Mouse (Mus musculus) intestine, embryonic 14.5 days (tissue): ENCODE data around the gene Unc13a. TPM values are rescaled to one million over a fixed set of nuclear protein-coding genes. Genes with fewer than 3 reads are reported as not detected.

Experiments
- ATAC-seq: fragments of 200-750 bp; cut with Nextera tagmentation; replicated peaks from 2 replicates; pipeline ENCODE4 v1.8.0; 2017; ENCODE audit warnings: low read depth, moderate number of reproducible peaks, moderate TSS enrichment, moderate library complexity; ENCODE audit not compliant: low FRiP score, low TSS enrichment
- DNase-seq: peaks from one replicate; pipeline ENCODE4 v3.0.0-alpha.2; 2018; ENCODE audit warnings: low spot score
- H3K27ac ChIP-seq: fragments of 300-500 bp; sonication (generic); 2 replicates; pipeline ENCODE4 v1.5.1; 2014; ENCODE audit warnings: low read depth, mild to moderate bottlenecking, control low read depth
- H3K27me3 ChIP-seq: fragments of 300-500 bp; sonication (generic); replicated peaks from 2 replicates; pipeline ENCODE4 v1.6.1; 2014; ENCODE audit warnings: low read length, control low read depth; ENCODE audit not compliant: control insufficient read depth, insufficient read depth
- H3K36me3 ChIP-seq: fragments of 300-500 bp; sonication (generic); 2 replicates; pipeline ENCODE4 v1.6.1; 2014; ENCODE audit warnings: low read length, control low read depth; ENCODE audit not compliant: control insufficient read depth, insufficient read depth
- H3K4me1 ChIP-seq: fragments of 300-500 bp; sonication (generic); replicated peaks from 2 replicates; pipeline ENCODE4 v1.6.1; 2014; ENCODE audit warnings: low read length, control low read depth, mixed read lengths; ENCODE audit not compliant: control insufficient read depth, insufficient read depth
- H3K4me2 ChIP-seq: fragments of 300-500 bp; sonication (generic); 2 replicates; pipeline ENCODE4 v1.6.1; 2014; ENCODE audit warnings: low read length
- H3K4me3 ChIP-seq: fragments of 300-500 bp; sonication (generic); 2 replicates; pipeline ENCODE4 v1.5.1; 2014; ENCODE audit warnings: low read depth, low read length, control low read depth, mixed read lengths
- H3K9ac ChIP-seq: fragments of 300-500 bp; sonication (generic); 2 replicates; pipeline ENCODE4 v1.6.1; 2014; ENCODE audit warnings: mild to moderate bottlenecking, low read length
- H3K9me3 ChIP-seq: fragments of 300-500 bp; sonication (generic); 2 replicates; pipeline ENCODE4 v1.6.1; 2016; ENCODE audit warnings: low read length, control low read depth; ENCODE audit not compliant: control insufficient read depth
- WGBS: fragments of 180-500 bp; shearing (Covaris S2); extraction: QIAGEN DNeasy Blood & Tissue Kit; methylation state at CpG from one replicate; pipeline ENCODE4 v1.1.7; 2014; 5-methylcytosine and 5-hydroxymethylcytosine counted together
- polyA plus RNA-seq: library from polyadenylated mRNA; unstranded; fragments of >200 nt; fragmentation: Nextera tagmentation; extraction: Ambion mirVana; gene quantifications from 2 replicates; pipeline ENCODE4 v1.2.1, GENCODE M21; 2014

Gene Unc13a
- polyA plus RNA-seq, 1 experiment from 2014 or later: 2.4 TPM

- peak overlapping the region; percentile 66 for H3K9ac ChIP-seq
- H3K4me1 ChIP-seq: peaks cover 26% of the 10 kb centered on the region
- ATAC-seq (peak; percentile 56), DNase-seq (no peak)
- H3K27me3 ChIP-seq: peaks cover 5% of the 10 kb centered on the region; the same call in 1 of the 2 replicates
- peak overlapping the region; percentile 51 for H3K4me3 ChIP-seq
- peaks cover 14% of the 10 kb centered on the region for H3K36me3 ChIP-seq
- no peaks in the 10 kb centered on the region for H3K9me3 ChIP-seq
- peak overlapping the region; percentile 96 for H3K4me2 ChIP-seq
- 4% methylated on average over 25 of the region's 25 CpGs for WGBS
- no peak overlapping the region; the same call in 1 of the 2 replicates for H3K27ac ChIP-seq
Observed at GRCm38 (mm10) chr8:71629781-71630212, 41.8 kb downstream of the Unc13a start.

DNA sequence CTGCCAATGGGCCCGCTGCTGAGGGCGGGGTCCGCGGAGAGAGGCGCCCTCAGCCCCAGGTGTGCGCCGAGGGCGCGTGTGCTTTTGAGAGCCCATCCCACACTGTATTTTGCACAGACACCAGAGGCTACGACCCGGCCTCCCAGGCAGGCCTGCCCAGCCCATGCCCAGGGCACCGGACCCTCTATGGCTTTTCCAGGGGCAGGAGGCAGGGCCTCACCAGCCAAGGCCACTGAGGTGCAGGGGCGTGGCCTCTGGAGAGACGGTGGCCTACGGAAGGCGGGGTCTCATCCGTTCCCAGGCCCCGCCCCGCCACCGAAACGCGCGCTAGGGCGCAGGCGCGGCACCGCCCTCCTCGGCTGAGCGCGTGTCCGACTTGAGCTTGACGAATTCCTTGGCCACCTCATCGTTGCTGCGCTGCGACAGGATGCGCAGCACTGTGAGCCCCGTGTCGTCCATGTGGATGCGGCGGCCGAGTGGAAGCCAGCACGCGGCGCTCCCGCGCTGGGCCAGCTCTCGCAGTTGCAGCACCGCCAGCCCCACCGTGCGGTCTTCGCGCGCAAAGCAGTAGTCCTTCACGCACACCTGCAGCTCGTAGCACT lies 42.4 kb downstream of the Unc13a start:
- H3K27ac ChIP-seq: peak overlapping the region; percentile 63
- under 1% methylated on average over 55 of the region's 55 CpGs for WGBS
- peak overlapping the region; percentile 51 for H3K4me3 ChIP-seq
- H3K9me3 ChIP-seq: no peaks in the 10 kb centered on the region
- peaks cover 26% of the 10 kb centered on the region for H3K4me1 ChIP-seq
- H3K4me2 ChIP-seq: peak overlapping the region; percentile 96
- peak; percentile 96 for DNase-seq
- peaks cover 5% of the 10 kb centered on the region; the same call in 1 of the 2 replicates for H3K27me3 ChIP-seq
- ATAC-seq: peak; percentile 86
- peak overlapping the region; percentile 66 for H3K9ac ChIP-seq
- peaks cover 20% of the 10 kb centered on the region for H3K36me3 ChIP-seq

- WGBS: 5% methylated on average over 16 of the region's 16 CpGs
- Histone ChIP-seq H3K4me2 (peak overlapping the region; percentile 96), H3K27ac (peak overlapping the region; percentile 63), H3K9ac (peak overlapping the region; percentile 66), H3K27me3 (peaks cover 3% of the 10 kb centered on the region; the same call in 1 of the 2 replicates), H3K36me3 (peaks cover 26% of the 10 kb centered on the region), H3K4me1 (peaks cover 26% of the 10 kb centered on the region), H3K9me3 (no peaks in the 10 kb centered on the region), H3K4me3 (peak overlapping the region; percentile 51)
- ATAC-seq: no peak
- no peak for DNase-seq
Observed at GRCm38 (mm10) chr8:71628396-71629095, 43.0 kb downstream of the Unc13a start.

DNA sequence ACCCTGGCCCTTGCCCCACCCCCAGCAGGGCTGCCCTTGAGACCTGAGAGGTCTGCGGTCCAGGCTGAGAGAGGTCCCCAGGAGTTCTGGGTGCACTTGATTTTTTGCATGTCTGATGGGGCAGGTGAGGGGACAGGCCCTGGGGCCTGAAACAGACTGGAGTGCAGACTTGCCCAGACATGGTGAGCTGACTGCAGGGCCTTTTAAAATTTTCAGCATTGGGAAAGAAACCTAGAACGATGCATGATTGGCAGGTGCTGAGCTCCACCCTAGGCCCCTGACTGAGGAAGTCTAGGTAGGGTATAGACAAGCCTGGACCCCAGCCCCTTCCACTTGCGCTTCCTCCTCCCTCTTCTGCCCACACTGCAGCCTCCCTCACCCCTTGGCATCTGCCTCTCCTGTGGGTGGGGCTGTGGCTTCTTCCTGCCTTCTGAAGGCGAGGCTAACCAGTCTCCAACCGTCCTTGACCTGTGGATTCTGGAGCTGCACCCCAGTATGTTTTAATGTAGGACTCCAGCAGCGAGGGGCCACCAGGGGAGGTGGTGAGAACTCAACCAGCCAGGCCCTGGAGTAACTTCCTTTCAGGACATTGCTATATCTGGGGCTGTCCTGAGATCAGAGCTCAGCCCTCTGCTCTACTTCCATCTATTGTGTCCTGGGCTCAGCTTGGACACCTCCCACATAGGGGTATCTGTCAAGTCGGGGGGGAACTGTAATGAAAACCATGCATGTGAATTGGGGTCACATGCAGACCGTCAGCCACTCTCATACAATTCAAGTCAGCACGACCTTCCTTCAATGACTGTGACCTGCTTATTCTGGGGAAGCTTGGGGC lies 44.1 kb downstream of the Unc13a start:
- H3K9me3 ChIP-seq: peaks cover 9% of the 10 kb centered on the region
- H3K9ac ChIP-seq: no peak overlapping the region
- H3K4me2 ChIP-seq: no peak overlapping the region
- H3K27ac ChIP-seq: no peak overlapping the region
- peaks cover 3% of the 10 kb centered on the region; the same call in 1 of the 2 replicates for H3K27me3 ChIP-seq
- H3K4me3 ChIP-seq: no peak overlapping the region
- H3K4me1 ChIP-seq: peaks cover 26% of the 10 kb centered on the region
- 40% methylated on average over 9 of the region's 9 CpGs for WGBS
- DNase-seq (no peak), ATAC-seq (no peak)
- peaks cover 37% of the 10 kb centered on the region for H3K36me3 ChIP-seq

DNA sequence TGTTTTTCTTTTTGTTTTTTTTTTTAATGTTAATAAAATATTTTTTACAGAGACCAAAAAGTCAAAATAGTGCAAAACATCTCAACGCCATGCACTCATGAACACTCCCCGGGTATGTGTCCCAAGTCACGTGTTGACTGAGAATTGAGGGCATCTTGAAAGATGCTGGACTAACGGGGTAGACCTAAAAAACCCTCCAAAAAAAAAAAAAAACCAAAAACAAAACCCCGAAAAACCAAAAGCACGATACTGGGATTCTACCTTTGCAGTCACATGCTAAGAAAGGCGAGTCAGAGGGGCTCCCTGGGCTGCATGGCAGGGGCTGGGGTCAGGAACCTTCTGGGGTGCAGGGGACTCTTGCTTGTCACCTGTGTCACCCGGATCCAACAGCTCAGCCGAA lies 44.8 kb downstream of the Unc13a start:
- peaks cover 16% of the 10 kb centered on the region for H3K9me3 ChIP-seq
- H3K27ac ChIP-seq: no peak overlapping the region
- no peak overlapping the region for H3K4me2 ChIP-seq
- no peak for ATAC-seq
- no peak overlapping the region for H3K9ac ChIP-seq
- WGBS: 92% methylated on average over 9 of the region's 9 CpGs
- H3K4me3 ChIP-seq: no peak overlapping the region
- H3K36me3 ChIP-seq: peaks cover 44% of the 10 kb centered on the region
- H3K27me3 ChIP-seq: peaks cover 3% of the 10 kb centered on the region; the same call in 1 of the 2 replicates
- H3K4me1 ChIP-seq: peaks cover 26% of the 10 kb centered on the region
- DNase-seq: no peak

- Histone ChIP-seq H3K9ac (no peak overlapping the region), H3K9me3 (peaks cover 20% of the 10 kb centered on the region), H3K27ac (no peak overlapping the region), H3K36me3 (peaks cover 61% of the 10 kb centered on the region), H3K4me3 (no peak overlapping the region), H3K4me1 (peaks cover 26% of the 10 kb centered on the region), H3K27me3 (0 out of 2 replicates have a peak, but pooled peaks cover 3% of the 10 kb centered on the region), H3K4me2 (no peak overlapping the region)
- WGBS: 69% methylated on average over 1 of the region's 1 CpGs
- ATAC-seq: no peak
- DNase-seq: no peak
Observed at GRCm38 (mm10) chr8:71625088-71625487, 46.5 kb downstream of the Unc13a start.

- H3K4me2 ChIP-seq: no peak overlapping the region
- H3K27me3 ChIP-seq: no peaks in the 10 kb centered on the region
- peaks cover 99% of the 10 kb centered on the region for H3K36me3 ChIP-seq
- no peak for DNase-seq
- peaks cover 20% of the 10 kb centered on the region for H3K9me3 ChIP-seq
- ATAC-seq: no peak
- no peak overlapping the region for H3K9ac ChIP-seq
- H3K4me1 ChIP-seq: no peaks in the 10 kb centered on the region
- H3K4me3 ChIP-seq: no peak overlapping the region
- H3K27ac ChIP-seq: no peak overlapping the region
- 98% methylated on average over 2 of the region's 2 CpGs for WGBS
Observed at GRCm38 (mm10) chr8:71619786-71620185, 51.8 kb downstream of the Unc13a start.

DNA sequence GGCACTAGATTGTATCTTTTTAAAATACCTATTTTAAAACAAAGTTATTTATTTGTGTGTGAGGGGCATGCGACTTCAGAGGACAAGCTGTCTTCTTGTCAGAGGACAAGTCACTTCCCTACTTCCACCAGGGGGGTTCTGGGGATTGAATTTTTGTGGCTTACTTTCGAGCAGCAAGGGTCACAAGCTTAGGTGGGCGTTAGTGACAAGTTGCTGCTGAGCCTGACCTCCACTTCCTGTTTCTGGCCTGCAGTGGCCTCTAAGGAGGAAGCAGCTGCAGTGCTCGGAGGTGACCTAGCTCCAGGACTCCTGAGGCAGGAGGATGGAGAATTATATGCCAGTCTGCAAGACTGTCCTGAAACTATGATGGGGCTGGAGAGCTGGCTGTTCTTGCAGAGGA lies 58.1 kb downstream of the Unc13a start:
- H3K4me1 ChIP-seq: peaks cover 10% of the 10 kb centered on the region
- no peak overlapping the region for H3K4me3 ChIP-seq
- ATAC-seq (no peak), DNase-seq (no peak)
- H3K9ac ChIP-seq: no peak overlapping the region
- no peaks in the 10 kb centered on the region for H3K9me3 ChIP-seq
- H3K27ac ChIP-seq: no peak overlapping the region
- 55% methylated on average over 4 of the region's 4 CpGs for WGBS
- H3K27me3 ChIP-seq: no peaks in the 10 kb centered on the region
- no peak overlapping the region for H3K4me2 ChIP-seq
- H3K36me3 ChIP-seq: peaks cover 55% of the 10 kb centered on the region
